Mouse (Mus musculus) retina, adult 2 months (tissue): ENCODE measurements around the gene Spsb3.

ENCODE experiments used
- DNase-seq: peaks from one replicate; pipeline ENCODE4 v3.0.0-alpha.2; 2012; ENCODE audit warnings: low read depth, low spot score

The Spsb3 gene

DNA sequence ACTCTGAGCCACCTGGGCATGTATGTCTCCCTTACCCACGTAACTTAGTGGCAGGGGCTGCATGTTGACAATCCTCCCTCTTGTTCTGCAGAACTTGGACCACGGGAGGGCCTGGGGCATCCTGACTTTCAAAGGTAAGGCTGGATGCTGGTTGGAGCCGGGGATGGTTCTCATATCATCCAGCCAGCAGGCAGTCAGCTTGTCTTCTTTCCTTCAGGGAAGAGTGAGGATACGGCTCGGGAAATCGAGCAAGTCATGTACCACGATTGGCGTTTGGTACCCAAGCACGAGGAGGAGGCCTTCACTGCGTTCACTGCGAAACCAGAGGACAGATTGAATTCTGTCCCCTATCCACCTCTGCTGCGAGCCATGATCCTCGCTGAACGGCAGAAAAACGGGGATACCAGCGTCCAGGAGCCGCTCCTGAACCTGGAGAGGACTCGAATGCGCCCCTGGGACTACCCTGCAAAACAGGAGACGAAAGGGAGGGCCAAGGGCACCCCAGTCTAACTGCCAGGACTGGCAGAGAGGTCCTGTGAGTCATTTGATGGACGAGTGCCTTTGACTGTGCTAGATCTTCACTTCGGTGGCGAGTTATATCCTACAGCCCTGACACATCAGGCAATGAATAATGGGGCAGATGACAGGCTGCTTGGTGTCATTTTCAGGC is 9.3 kb downstream of the Spsb3 start:
- DNase-seq, result no peak

DNA sequence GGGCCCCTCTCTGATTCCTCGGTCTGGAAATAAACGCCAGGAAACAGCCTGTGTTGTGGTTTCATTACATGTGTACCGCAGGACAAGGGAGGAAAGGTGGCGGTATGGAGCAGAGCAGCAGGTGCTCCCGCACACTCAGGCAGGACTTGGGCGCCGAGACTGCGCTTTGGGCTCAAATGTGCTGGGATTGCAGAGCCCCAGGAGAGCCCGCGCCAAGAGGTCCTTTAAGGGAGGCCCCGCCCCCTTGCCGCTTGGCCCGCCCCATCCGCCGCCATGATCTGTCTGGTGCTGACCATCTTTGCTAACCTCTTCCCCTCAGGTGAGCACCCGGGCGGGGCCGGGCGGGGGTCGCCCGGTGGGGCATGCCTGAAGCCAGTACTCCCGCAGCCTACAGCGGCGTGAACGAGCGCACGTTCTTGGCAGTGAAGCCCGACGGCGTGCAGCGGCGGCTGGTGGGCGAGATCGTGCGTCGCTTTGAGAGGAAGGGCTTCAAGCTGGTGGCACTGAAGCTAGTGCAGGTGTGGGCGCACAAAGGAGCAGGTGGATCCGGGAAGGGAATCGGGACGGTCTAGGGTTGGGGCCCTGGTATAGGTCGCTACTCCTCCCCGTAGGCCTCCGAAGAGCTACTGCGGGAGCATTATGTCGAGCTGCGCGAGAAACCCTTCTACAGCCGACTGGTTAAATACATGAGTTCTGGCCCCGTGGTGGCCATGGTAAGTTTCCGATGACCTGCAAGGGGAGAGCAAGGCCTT is 10.0 kb downstream of the Spsb3 start, which contains the start of gene Nme3:
Gene Nme3, plus strand, starts transcription at position 260 of the 752 bp plus-strand sequence.
- DNase-seq, result peak; percentile 42

DNA sequence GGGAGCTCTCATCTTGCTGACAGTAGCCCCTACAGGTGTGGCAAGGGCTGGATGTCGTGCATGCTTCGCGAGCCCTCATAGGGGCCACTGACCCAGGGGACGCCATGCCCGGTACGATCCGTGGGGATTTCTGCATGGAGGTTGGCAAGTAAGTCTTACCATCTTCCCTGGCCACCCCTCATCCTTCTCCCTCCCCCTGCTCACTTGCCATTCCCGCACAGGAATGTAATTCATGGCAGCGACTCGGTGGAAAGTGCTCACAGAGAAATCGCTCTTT is 10.5 kb downstream of the Spsb3 start:
- no peak for DNase-seq

DNA sequence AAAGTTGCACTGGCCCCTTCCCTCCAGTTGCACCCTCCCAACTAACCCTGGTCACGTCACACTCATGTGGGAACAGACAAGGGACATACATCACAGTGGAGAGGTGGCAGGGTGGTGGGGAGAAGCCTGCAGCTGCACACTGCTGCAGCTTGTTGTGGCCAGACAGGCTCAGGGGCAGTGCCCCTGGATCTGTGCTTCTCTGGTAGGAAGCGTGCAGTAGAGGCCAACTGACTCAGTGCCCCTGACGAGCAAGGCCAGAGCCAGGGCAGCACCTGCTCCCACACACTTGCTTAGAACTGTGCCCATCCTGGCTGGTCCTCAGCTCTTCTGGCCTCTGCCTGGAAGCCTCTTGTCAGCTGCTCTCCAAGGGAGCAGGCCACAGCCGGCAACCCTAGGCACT is 11.2 kb downstream of the Spsb3 start:
- no peak for DNase-seq

DNA sequence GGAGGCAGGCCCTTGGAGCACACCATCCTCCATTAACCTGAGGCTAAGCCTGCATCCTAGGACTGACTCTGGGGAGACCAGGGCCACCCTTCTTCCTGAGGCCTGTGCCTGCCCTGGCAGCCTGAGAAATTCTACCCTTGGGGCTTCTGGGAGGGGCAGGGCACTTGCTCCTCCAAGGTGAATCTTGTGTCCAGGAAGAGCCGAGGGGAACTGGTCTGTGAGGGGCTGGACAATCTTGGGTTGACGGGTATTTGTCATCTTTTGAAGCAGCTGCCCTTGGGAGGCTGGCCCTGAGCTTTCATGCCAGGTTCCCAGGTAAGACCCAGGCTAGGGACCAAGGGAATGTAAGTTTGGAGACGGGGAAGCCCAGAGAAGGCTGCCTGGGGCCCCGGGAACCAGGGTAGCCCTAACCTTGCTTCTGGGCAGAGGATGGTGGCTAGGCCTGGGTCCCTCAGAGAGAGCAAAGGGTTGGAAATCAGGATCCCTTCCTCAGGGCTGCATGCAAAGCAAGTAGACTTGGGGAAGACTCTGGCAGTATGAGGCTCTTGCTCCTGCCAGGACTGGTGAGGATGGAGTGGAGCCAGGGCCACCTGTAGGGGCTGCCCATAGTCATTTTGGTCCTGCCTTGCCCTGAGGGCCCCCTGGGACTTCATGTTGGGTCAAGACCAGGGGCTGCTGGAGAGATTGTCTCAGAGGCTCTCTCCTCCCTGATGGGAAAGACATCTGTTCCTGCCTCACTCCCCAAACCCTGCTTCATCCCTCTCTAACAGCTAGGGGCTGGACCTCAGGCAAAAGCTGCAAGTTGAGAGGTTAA is 11.8 kb downstream of the Spsb3 start:
- no peak for DNase-seq

DNA sequence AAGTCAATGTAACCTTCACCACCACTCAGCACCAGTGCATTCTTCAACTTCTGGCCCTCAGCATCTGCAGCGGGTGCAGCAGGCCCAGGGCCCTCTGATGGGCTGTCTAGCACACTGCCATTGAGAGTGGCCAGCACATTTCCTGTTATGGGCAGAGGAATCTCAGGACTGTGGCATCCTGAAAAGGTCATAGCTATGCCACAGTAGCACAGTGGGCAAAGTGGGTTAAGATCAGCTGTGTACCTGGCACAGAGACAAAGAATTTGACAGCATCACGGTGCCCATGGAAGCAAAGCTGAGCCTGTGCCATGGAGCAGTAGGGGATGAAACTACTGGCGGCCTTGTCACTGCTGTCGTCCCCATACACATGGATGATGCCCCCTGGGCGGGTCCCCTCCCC is 12.7 kb downstream of the Spsb3 start:
- no peak for DNase-seq

DNA sequence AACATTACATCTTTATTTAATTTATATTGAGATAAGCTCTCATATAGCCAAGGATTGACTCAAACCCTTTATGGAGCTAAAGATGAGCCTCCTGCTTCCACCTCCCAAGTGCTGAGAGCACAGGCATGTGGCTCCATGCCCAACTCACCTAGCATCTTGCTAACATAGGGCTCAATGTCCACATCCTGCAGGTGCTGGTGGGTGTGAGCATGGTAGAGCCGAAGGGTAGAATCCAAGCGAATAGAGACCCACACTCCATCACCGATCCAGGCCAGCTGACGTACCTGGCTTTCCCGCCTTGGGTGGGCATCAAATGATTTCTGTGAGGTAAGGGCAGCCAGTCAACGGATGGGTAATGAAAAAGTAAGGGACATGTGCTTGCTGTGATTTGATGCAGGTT is 13.6 kb downstream of the Spsb3 start:
- no peak for DNase-seq

DNA sequence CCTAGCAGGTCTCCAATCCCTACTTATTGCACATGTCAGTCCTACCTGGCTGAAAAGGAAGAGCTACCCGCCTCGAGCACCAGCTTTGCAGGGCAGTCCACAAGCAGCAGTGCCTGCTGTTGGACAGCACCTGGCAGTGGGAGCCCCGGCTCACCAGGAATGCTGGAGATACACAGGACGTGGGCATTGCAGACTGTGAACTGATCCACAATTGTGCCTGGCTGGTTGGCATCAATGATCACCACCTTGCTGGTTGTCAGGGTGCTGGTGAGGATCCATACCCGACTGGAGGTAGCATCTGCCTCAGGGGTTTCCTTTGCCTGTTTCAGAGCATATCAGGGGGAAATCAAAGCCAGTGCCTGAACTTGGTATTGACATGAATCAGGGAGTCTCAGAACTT is 15.7 kb downstream of the Spsb3 start:
- no peak for DNase-seq

DNA sequence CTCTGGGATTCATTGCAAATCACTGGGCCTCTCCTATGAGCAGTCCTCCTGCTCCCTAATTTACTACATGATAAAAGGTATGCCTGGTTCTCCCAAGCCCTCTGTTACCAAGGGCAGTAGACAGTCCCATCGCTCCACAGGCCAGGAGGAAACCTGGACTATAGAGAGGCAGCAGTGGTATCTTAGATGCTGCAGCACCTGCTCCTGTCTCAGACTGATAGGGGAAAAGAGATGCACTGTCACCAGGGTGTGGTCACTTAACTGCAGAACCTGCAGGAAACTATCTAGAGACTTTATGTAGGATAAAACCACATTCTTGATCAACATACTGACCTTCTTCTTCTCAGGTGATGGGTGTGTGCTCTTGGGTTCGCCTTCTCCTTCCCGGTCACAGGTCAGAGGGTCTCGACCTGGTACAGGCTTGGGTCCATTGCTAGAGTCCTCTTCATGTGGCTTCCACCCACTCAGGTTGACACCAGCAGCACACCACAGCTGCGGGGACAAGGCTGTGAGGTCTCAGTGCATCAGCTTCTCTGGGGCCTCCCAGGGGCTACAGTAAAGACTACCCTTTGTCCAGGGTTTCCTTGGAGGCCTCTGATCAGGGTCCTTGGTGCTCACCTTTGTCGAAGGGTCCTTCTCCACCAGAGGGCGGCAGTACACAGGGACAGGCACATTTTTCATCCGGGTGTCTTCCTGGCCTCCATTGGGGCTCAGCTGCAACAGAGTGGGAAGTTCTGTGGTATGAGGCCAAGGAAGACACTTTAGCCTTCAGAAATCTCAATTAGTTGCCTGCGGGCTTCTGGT is 16.4 kb downstream of the Spsb3 start:
- DNase-seq, result no peak

DNA sequence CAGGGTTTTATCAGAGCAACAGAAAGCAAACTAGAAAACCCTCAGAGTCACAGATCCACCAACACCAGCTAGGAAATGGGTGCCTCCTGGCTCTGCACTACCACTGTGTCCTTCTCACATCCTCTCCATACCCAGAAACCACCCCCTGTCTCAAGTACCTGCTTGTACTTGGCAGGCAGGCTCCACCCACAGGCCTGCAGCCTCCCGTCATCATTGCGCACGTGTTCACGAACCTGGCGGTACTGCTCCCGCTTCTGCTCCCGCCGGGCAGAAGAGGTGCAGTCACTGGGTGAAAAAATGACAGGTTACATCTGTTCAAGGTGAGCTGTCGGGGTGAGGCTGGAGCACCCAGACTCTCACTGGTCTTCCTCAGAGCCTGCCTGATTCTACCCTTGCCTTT is 17.3 kb downstream of the Spsb3 start:
- no peak for DNase-seq

DNA sequence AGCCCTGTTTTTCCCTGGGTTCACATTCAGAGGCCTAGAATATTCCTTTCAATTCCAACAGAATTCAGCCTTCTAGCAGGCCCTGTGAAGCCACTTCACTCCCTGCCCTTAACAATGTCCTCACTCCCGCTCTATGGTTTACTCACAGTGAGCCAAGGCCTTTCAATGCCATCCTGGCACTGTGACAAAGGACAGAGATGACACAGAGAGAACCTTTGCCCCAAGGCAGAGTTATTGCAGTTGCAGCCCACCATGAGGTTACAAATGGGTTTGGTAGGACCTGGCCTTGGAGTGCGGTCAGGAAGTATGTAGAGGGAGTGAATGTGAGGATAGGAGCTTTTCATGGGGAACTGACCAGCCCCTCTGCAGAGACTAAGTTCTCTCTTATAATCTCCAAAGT is 21.1 kb downstream of the Spsb3 start:
- no peak for DNase-seq

DNA sequence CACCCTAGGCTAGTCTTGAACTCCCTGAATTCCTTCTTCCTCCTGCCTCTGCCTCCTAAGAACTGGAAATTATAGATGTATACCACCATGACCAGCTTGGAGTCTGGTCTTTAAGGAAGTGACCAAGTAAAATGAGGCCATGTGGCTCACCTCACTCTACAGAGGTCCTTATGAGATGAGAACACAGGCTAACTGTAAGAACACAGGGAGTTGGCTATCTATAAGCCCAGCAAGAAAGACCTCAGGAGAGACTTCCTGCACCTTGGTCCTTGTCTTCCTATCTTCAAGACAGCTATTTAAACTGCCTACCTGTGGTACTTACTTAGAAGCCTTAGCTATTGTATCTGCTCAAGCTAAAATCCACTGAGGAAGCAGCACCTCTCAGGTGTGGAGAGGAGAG is 27.5 kb downstream of the Spsb3 start:
- DNase-seq, result no peak

DNA sequence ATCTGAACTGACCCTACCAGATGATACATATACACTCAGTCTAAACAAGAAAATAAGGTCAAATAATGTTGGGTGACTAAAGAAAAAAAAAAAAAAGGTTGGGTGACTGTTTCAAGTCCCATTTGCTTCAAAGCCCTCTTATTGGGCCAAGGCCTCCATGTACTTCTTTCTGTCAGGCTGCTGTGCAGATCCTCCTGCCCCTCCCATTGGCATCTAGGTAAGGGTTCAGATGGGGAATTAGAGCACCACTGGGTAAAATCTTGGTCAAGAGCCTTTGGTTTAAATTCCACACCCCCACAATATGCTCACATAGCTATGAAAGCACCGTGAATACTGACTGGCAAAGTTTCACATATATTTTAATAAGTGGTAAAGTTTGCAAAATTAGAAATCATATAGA is 36.8 kb downstream of the Spsb3 start:
- no peak for DNase-seq

DNA sequence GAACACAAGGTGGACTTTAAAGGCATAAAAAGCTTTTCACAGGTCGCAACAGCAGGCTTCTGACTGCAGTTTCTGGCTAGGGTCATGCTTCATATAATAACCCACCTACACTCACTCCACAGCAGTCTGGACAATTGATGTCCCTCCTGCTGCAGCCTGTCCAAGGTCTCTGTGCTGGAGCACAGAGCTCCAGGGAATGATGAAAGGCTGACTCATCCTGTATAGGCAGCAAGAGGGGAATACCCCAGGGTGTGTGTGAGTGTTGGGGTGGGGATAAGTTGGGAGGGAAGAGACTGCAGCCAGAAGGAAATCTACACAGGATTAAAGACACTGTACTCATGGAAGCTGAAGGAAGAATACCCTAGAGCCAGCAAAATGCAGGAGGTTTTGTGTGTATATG is 43.1 kb downstream of the Spsb3 start:
- DNase-seq, result no peak

DNA sequence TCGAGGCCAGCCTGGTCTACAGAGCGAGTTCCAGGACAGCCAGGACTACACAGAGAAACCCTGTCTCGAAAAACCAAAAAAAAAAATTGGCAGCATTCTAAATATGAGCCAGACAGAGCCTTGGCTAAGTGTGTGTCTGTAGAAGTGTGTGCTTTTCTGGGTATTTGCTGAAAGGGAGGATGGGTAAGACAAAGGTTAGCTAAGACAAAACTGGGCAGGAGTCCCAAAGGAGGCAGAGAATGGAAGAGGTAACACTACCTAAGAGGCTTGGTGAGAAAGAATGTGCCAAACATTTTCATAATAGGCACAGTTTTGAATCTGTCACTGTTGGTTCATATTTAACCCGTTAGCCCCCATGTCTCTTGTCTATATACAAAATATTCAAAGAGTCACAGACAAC is 46.0 kb downstream of the Spsb3 start:
- DNase-seq, result no peak

DNA sequence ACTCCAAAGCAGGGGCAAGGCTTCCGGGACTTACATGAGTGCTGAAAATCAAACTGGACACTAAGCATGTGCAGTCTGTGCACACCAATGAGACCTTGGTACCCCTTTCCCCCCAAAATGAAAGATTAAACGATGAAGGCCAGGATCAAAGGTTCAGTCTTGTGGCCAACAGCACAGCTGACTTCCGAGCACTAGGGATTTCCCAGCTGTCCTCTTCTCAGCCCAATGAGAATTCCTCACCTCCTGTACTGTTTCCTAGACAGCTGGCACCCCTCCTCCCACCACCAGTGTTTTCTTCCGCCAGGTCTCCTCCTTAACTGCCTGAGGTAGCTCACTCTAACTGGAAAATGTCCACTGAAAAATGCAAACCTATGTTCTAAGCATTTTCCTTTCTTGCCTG is 46.7 kb downstream of the Spsb3 start:
- no peak for DNase-seq

DNA sequence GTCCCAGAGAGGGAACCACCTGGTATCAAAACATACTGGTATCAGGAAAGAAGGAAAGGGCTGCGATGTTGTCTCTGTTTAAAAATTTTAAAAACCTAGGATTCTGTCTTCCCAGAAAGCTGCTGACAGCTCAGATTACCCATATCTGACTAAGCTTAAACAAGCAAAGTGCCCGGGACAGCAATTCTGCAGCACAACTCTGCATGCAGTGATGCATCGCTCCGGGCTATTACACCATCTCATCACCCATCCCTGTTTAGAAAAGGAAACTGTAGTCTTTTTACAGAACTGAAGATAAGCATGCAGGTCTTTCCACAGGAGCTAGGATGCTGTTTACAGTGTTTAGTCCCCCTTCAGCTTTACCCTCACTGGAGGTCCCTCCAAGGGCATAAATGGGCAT is 48.5 kb downstream of the Spsb3 start:
- no peak for DNase-seq

DNA sequence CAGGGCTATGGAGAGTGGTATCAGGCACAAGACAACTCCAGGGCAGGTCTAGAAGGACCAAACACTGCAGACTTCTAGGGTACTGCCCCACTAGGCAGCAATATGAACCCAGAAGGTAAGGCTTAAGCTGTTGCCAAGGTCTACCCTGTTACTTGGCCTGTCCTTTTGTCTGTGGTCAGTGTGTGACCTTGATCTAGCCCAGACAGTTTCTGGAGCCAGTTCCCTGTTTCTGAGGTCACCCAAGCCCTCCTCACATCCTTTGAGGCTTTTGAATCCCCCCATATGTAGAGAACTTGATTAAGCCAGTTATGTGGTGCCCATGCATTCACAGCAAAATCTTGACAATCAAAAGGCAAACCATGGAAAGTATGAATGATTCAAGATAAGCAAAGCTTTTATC is 49.2 kb downstream of the Spsb3 start:
- DNase-seq, result no peak

DNA sequence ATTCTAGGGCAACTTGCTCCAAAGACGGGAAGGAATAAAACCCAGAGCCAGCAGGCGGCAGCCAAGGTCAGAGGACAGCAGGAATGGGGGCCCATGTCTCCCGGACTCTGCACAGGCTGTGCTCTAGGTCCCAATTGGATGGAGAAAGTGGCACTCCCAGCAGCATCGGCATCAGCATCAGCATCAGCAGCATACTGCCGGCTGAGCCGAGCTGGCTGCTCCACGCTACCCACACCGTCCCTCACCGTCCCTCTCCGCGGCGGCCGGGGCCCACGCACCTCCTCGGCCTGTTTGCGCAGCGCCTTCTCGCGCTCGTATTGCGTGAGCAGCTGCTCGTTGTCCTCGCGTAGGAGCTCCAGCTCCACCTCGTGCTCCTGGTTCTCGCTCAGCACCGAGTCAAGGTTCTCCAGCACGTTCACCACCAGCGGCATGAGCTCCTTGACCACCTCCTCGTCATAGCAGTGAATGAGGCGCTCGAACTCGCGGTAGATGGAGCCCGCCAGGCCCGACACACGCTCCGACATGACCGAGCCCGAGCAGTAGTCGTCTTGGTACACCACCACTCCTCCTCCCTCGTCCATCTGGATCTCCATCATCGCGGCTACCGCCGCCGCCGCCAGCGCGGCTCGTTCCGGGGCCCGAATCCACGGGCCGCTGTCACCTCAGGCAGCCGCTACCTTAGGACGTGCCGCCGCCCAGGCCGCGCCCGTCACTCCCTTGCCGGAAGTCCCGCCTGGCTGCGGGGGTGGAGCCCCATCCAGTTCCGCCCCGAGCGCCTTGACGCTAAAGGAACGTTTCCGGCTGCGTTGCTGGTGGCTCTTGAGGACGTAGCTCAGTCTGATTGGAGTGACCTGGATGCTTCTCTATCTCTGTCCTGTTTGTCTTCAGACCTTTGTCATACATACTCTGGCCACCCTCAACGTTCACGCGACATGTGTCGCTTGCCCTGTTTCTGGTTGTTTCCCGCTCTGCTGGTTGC is 50.1 kb downstream of the Spsb3 start, which contains the start of gene Mapk8ip3:
Gene Mapk8ip3, minus strand, starts transcription at position 719 of the 979 bp plus-strand sequence.
- peak; percentile 84 for DNase-seq

DNA sequence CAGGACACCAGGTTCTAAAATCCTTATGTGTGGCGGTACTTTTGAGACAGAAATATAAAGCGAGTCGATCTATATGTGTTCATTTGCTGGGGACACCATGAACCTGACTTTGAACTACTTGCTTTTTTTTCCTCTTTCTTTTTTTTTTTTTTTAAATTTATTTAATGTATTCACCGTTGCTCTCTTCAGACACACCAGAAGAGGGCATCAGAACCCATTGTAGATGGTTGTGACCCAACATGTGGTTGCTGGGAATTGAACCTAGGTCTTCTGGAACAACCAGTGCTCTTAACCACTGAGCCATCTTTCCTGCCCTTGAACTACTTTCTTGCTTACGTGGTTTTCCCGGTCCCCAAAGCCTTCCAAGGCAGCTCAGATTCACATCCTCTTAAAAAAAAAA is 50.8 kb downstream of the Spsb3 start:
- no peak for DNase-seq
